Mouse (Mus musculus) limb, embryonic 14.5 days (tissue): ENCODE data around the gene Kif1c. TPM values are rescaled to one million over a fixed set of nuclear protein-coding genes. Genes with fewer than 3 reads are reported as not detected.

Experiments
- ATAC-seq: fragments of 200-750 bp; cut with Nextera tagmentation; 2 replicates; pipeline ENCODE4 v1.8.0; 2017; ENCODE audit warnings: low read depth, moderate number of reproducible peaks, moderate TSS enrichment; ENCODE audit not compliant: low FRiP score
- DNase-seq: peaks from one replicate; pipeline ENCODE4 v3.0.0-alpha.2; 2015; ENCODE audit warnings: low spot score
- H3K27ac ChIP-seq: fragments of 300-500 bp; sonication (generic); replicated peaks from 2 replicates; pipeline ENCODE4 v1.5.1; 2014; ENCODE audit warnings: low read depth, mild to moderate bottlenecking, low read length, moderate library complexity, mixed read lengths
- H3K27me3 ChIP-seq: fragments of 300-500 bp; sonication (generic); 2 replicates; pipeline ENCODE4 v1.6.1; 2014; ENCODE audit warnings: low read length, mixed read lengths; ENCODE audit not compliant: control insufficient read depth, insufficient read depth
- H3K36me3 ChIP-seq: fragments of 300-500 bp; sonication (generic); 2 replicates; pipeline ENCODE4 v1.6.1; 2014; ENCODE audit warnings: mild to moderate bottlenecking, low read length, moderate library complexity, mixed read lengths; ENCODE audit not compliant: control insufficient read depth, insufficient read depth
- H3K4me1 ChIP-seq: fragments of 300-500 bp; sonication (generic); 2 replicates; pipeline ENCODE4 v1.6.1; 2014; ENCODE audit warnings: antibody characterized with exemption, low read length, mixed read lengths; ENCODE audit not compliant: control insufficient read depth, insufficient read depth
- H3K4me2 ChIP-seq: fragments of 300-500 bp; sonication (generic); replicated peaks from 2 replicates; pipeline ENCODE4 v1.6.1; 2014; ENCODE audit warnings: low read depth, mild to moderate bottlenecking, low read length, moderate library complexity; ENCODE audit not compliant: severe bottlenecking
- H3K4me3 ChIP-seq: fragments of 300-500 bp; sonication (generic); replicated peaks from 2 replicates; pipeline ENCODE4 v1.5.1; 2014; ENCODE audit warnings: low read length
- H3K9ac ChIP-seq: fragments of 300-500 bp; sonication (generic); 2 replicates; pipeline ENCODE4 v1.6.1; 2014; ENCODE audit warnings: mild to moderate bottlenecking, low read depth, low read length, moderate library complexity; ENCODE audit not compliant: severe bottlenecking
- H3K9me3 ChIP-seq: fragments of 300-500 bp; sonication (generic); 2 replicates; pipeline ENCODE4 v1.6.1; 2016; ENCODE audit warnings: low read length; ENCODE audit not compliant: control insufficient read depth
- POLR2A ChIP-seq: fragments of 200-500 bp; IDR thresholded peaks from 2 replicates; pipeline ENCODE4 v1.8.0; 2012; ENCODE audit warnings: inconsistent platforms, mild to moderate bottlenecking, moderate library complexity, borderline replicate concordance; ENCODE audit not compliant: insufficient read depth, insufficient read length; ENCODE audit errors: extremely low read depth
- WGBS: fragments of 180-500 bp; shearing (Covaris S2); extraction: QIAGEN DNeasy Blood & Tissue Kit; methylation state at CpG from one replicate; pipeline ENCODE4 v1.1.7; 2014; 5-methylcytosine and 5-hydroxymethylcytosine counted together
- polyA plus RNA-seq, 2 experiments: library from polyadenylated mRNA; depleted of rRNA in 1 of 2; stranded (reverse) in 1 of 2; unstranded in 1 of 2; fragments of >200 nt; fragmentation: Nextera tagmentation in 1 of 2; extraction: Ambion mirVana in 1 of 2; gene quantifications; 2 replicates each; pipeline versions ENCODE4 v1.2.1 to v1.2.3; 2012 to 2014

Gene Kif1c
- polyA plus RNA-seq, 2 experiments = 14.6 to 45.8 TPM

GRCm38 (mm10) chr11:70693504-70693903 lies 6.8 kb upstream of the Kif1c start:
- Histone ChIP-seq H3K4me2 (no peak overlapping the region), H3K4me1 (peaks cover 6% of the 10 kb centered on the region), H3K9ac (no peak overlapping the region), H3K36me3 (no peaks in the 10 kb centered on the region), H3K4me3 (no peak overlapping the region), H3K9me3 (no peaks in the 10 kb centered on the region), H3K27me3 (no peaks in the 10 kb centered on the region), H3K27ac (no peak overlapping the region)
- DNase-seq = no peak
- 61% methylated on average over 3 of the region's 3 CpGs for WGBS
- no peak for TF ChIP-seq POLR2A
- no peak for ATAC-seq

GRCm38 (mm10) chr11:70697376-70697775 lies 3.0 kb upstream of the Kif1c start:
- Histone ChIP-seq H3K4me1 (peaks cover 10% of the 10 kb centered on the region), H3K27ac (no peak overlapping the region), H3K9ac (no peak overlapping the region), H3K27me3 (no peaks in the 10 kb centered on the region), H3K9me3 (no peaks in the 10 kb centered on the region), H3K36me3 (no peaks in the 10 kb centered on the region), H3K4me3 (no peak overlapping the region), H3K4me2 (no peak overlapping the region)
- no peak for DNase-seq
- no peak for TF ChIP-seq POLR2A
- WGBS = 67% methylated on average over 3 of the region's 3 CpGs
- ATAC-seq = no peak

- Histone ChIP-seq H3K27me3 (no peaks in the 10 kb centered on the region), H3K9me3 (no peaks in the 10 kb centered on the region), H3K4me2 (no peak overlapping the region), H3K27ac (no peak overlapping the region), H3K4me1 (peaks cover 10% of the 10 kb centered on the region), H3K4me3 (no peak overlapping the region; the same call in 1 of the 2 replicates), H3K36me3 (peaks cover 6% of the 10 kb centered on the region), H3K9ac (no peak overlapping the region)
- ATAC-seq (no peak), DNase-seq (no peak)
- no peak for TF ChIP-seq POLR2A
- WGBS = 68% methylated on average over 2 of the region's 2 CpGs
Measured at GRCm38 (mm10) chr11:70699051-70699450, 1.3 kb upstream of the Kif1c start.

GRCm38 (mm10) chr11:70700613-70701012 lies 265 bp downstream of the Kif1c start:
- H3K36me3 ChIP-seq = peaks cover 22% of the 10 kb centered on the region
- TF ChIP-seq POLR2A = no peak
- ATAC-seq (peak; percentile 20), DNase-seq (no peak)
- H3K9me3 ChIP-seq = no peaks in the 10 kb centered on the region
- peak overlapping the region; percentile 90 for H3K4me3 ChIP-seq
- WGBS = 0% methylated on average over 32 of the region's 34 CpGs
- H3K4me1 ChIP-seq = peaks cover 10% of the 10 kb centered on the region
- H3K27ac ChIP-seq = peak overlapping the region; percentile 93
- peak overlapping the region; percentile 85 for H3K4me2 ChIP-seq
- no peaks in the 10 kb centered on the region for H3K27me3 ChIP-seq
- peak overlapping the region; percentile 91 for H3K9ac ChIP-seq

GRCm38 (mm10) chr11:70701221-70701955 lies 1.0 kb downstream of the Kif1c start:
- peaks cover 10% of the 10 kb centered on the region for H3K4me1 ChIP-seq
- TF ChIP-seq POLR2A = no peak
- 13% methylated on average over 10 of the region's 10 CpGs for WGBS
- no peak overlapping the region for H3K27ac ChIP-seq
- H3K4me3 ChIP-seq = peak overlapping the region; percentile 90
- H3K36me3 ChIP-seq = peaks cover 30% of the 10 kb centered on the region
- ATAC-seq (no peak), DNase-seq (no peak)
- peak overlapping the region; percentile 91 for H3K9ac ChIP-seq
- no peaks in the 10 kb centered on the region for H3K9me3 ChIP-seq
- peak overlapping the region; percentile 85 for H3K4me2 ChIP-seq
- no peaks in the 10 kb centered on the region for H3K27me3 ChIP-seq
